Mouse (Mus musculus) forebrain, embryonic 11.5 days (tissue): ENCODE data around the gene Mllt3. TPM values are rescaled to one million over a fixed set of nuclear protein-coding genes. Genes with fewer than 3 reads are reported as not detected.

Source experiments
- ATAC-seq: fragments of 200-750 bp; cut with Nextera tagmentation; replicated peaks from 2 replicates; pipeline ENCODE4 v1.8.0; 2017; ENCODE audit warnings: moderate TSS enrichment; ENCODE audit not compliant: low FRiP score
- DNase-seq: peaks from one replicate; pipeline ENCODE4 v3.0.0-alpha.2; 2017; ENCODE audit warnings: low spot score
- H3K27ac ChIP-seq: fragments of 300-500 bp; sonication (generic); 2 replicates; pipeline ENCODE4 v1.5.1; 2014; ENCODE audit warnings: low read depth, low read length
- H3K27me3 ChIP-seq: fragments of 300-500 bp; sonication (generic); 2 replicates; pipeline ENCODE4 v1.6.1; 2014; ENCODE audit warnings: mild to moderate bottlenecking, low read length, mixed read lengths; ENCODE audit not compliant: control insufficient read depth, insufficient read depth
- H3K36me3 ChIP-seq: fragments of 300-500 bp; sonication (generic); 2 replicates; pipeline ENCODE4 v1.6.1; 2014; ENCODE audit warnings: mild to moderate bottlenecking, low read length, moderate library complexity, mixed read lengths; ENCODE audit not compliant: control insufficient read depth, insufficient read depth
- H3K4me1 ChIP-seq: fragments of 300-500 bp; sonication (generic); replicated peaks from 2 replicates; pipeline ENCODE4 v1.6.1; 2014; ENCODE audit warnings: low read length, mixed read lengths; ENCODE audit not compliant: control insufficient read depth, insufficient read depth
- H3K4me2 ChIP-seq: fragments of 300-500 bp; sonication (generic); 2 replicates; pipeline ENCODE4 v1.6.1; 2014; ENCODE audit warnings: low read depth, mild to moderate bottlenecking, low read length, moderate library complexity, mixed read lengths; ENCODE audit not compliant: severe bottlenecking
- H3K4me3 ChIP-seq: fragments of 300-500 bp; sonication (generic); 2 replicates; pipeline ENCODE4 v1.5.1; 2014; ENCODE audit warnings: low read depth, low read length
- H3K9ac ChIP-seq: fragments of 300-500 bp; sonication (generic); 2 replicates; pipeline ENCODE4 v1.6.1; 2014; ENCODE audit warnings: low read length
- H3K9me3 ChIP-seq: fragments of 300-500 bp; sonication (generic); 2 replicates; pipeline ENCODE4 v1.6.1; 2016; ENCODE audit warnings: low read length, mixed read lengths; ENCODE audit not compliant: control insufficient read depth
- WGBS: fragments of 180-500 bp; shearing (Covaris S2); extraction: QIAGEN DNeasy Blood & Tissue Kit; methylation state at CpG from one replicate; pipeline ENCODE4 v1.1.7; 2014; 5-methylcytosine and 5-hydroxymethylcytosine counted together
- polyA plus RNA-seq: library from polyadenylated mRNA; unstranded; fragments of >200 nt; fragmentation: Nextera tagmentation; extraction: Ambion mirVana; gene quantifications from 2 replicates; pipeline ENCODE4 v1.2.1, GENCODE M21; 2014

The Mllt3 gene
- polyA plus RNA-seq, 1 experiment from 2014 or later, result 70.8 TPM

DNA sequence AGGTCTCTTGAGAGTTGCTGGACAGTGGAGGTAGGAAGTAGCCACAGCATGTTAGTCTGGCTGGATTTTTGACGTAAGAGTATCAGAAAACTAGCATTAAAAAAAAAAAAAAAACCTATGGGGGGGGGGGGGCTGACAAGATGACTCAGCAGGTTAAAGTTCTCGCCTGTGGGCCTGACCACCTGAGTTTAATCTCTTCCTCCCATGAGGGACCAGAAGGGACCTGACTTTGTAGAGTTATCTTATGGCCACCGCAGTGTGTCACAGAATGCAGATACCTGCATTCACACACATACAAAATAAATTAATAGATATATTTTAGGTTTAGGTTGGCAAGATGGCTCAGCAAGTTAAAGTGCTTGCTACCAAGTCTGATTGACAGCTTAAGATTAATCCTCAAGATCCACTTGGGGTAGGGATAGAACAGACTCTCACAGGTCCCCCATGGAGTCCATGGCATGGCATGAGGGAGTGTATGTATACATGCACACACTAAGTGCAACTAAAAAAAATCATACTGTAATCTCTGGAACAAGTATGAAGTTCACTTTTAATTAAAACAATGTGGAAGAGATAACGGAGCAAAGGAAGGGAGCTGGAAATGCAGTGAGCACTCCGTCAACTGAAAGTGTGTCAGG is 203.6 kb downstream of the Mllt3 start:
- DNase-seq (no peak), ATAC-seq (no peak)
- Histone ChIP-seq H3K4me2 (no peak overlapping the region), H3K9me3 (no peaks in the 10 kb centered on the region), H3K27me3 (no peaks in the 10 kb centered on the region), H3K36me3 (no peaks in the 10 kb centered on the region; the same call in 1 of the 2 replicates), H3K27ac (no peak overlapping the region), H3K4me3 (no peak overlapping the region), H3K9ac (no peak overlapping the region), H3K4me1 (peaks cover 2% of the 10 kb centered on the region)
- WGBS, result 93% methylated on average over 5 of the region's 5 CpGs

DNA sequence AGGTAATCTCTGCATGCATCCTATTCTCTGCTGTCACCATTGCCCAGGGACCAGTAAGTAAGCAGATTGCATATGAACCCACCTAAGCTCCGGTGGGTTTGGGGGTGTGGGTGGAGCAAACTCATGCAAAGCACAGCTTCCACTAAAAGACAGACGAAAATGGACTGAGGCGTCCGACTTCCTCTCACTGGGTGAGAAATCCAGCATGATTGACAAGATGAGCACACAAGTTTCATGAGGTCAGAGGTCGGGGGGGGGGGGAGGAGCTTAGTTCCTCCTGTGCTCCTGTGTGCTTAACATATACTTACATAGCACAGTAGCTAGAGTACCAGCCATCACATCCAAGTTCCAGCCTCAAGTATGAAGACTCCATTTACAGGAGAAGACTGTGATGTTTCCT is 206.8 kb downstream of the Mllt3 start:
- no peaks in the 10 kb centered on the region for H3K4me1 ChIP-seq
- DNase-seq (no peak), ATAC-seq (no peak)
- H3K27me3 ChIP-seq, result no peaks in the 10 kb centered on the region
- H3K27ac ChIP-seq, result no peak overlapping the region
- no peak overlapping the region for H3K4me2 ChIP-seq
- H3K9me3 ChIP-seq, result no peaks in the 10 kb centered on the region
- no peaks in the 10 kb centered on the region; the same call in 1 of the 2 replicates for H3K36me3 ChIP-seq
- no peak overlapping the region for H3K4me3 ChIP-seq
- WGBS, result 90% methylated on average over 5 of the region's 5 CpGs
- no peak overlapping the region for H3K9ac ChIP-seq

DNA sequence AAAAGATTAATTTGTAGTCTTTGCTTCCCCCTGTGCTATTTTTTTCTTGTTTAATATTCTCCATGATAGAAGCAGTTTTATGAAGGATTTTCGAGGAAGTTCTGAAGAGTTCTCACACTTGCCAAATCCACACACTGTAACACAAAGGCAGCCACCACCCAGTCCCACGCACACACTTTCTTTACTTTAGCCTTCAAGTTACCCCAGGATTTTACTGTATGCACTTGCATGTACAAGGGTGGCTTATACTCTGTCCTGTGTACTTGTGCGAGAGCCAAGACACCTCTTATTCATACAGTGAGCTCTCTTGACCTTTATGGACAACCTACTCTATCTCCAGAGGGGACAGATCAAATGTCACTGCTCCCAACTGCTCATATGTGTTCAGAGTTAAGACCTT is 209.5 kb downstream of the Mllt3 start:
- Histone ChIP-seq H3K27ac (no peak overlapping the region), H3K36me3 (no peaks in the 10 kb centered on the region), H3K9ac (no peak overlapping the region), H3K9me3 (no peaks in the 10 kb centered on the region), H3K4me1 (no peaks in the 10 kb centered on the region), H3K4me3 (no peak overlapping the region), H3K4me2 (no peak overlapping the region), H3K27me3 (no peaks in the 10 kb centered on the region)
- WGBS, result 92% methylated on average over 3 of the region's 3 CpGs
- ATAC-seq, result no peak
- DNase-seq, result no peak

- DNase-seq, result no peak
- H3K4me2 ChIP-seq, result no peak overlapping the region
- H3K9ac ChIP-seq, result no peak overlapping the region
- no peaks in the 10 kb centered on the region for H3K36me3 ChIP-seq
- ATAC-seq, result no peak
- WGBS, result 91% methylated on average over 6 of the region's 6 CpGs
- no peaks in the 10 kb centered on the region for H3K9me3 ChIP-seq
- H3K27ac ChIP-seq, result no peak overlapping the region
- no peaks in the 10 kb centered on the region for H3K4me1 ChIP-seq
- no peak overlapping the region for H3K4me3 ChIP-seq
- no peaks in the 10 kb centered on the region for H3K27me3 ChIP-seq
Observed at GRCm38 (mm10) chr4:87823191-87823590, 210.0 kb downstream of the Mllt3 start.

- WGBS, result 89% methylated on average over 3 of the region's 3 CpGs
- Histone ChIP-seq H3K4me3 (no peak overlapping the region), H3K9ac (no peak overlapping the region), H3K27ac (no peak overlapping the region), H3K36me3 (no peaks in the 10 kb centered on the region), H3K27me3 (no peaks in the 10 kb centered on the region), H3K4me1 (no peaks in the 10 kb centered on the region), H3K4me2 (no peak overlapping the region), H3K9me3 (no peaks in the 10 kb centered on the region)
- no peak for ATAC-seq
- DNase-seq, result no peak
Observed at GRCm38 (mm10) chr4:87820911-87821310, 212.3 kb downstream of the Mllt3 start.

DNA sequence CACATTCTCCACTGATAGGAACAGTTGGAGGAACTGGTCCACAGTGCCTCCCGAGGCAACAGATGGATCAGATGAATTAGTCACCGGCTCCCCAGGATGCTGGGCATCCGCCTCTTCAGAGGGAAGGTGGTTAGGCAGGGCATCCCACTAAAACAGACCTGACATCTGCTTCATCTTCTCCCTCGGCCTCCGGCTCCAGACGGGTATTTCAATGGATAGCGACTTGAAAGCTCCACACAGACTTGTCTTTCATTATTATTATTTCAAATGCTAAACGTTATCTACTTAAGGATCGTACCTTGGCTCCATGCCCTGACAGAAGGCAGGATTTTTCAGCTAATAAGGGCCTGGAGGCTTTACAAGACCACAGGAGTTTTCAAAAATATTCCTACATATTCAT is 214.0 kb downstream of the Mllt3 start:
- no peak overlapping the region for H3K27ac ChIP-seq
- no peaks in the 10 kb centered on the region for H3K4me1 ChIP-seq
- no peaks in the 10 kb centered on the region for H3K9me3 ChIP-seq
- no peak overlapping the region for H3K4me2 ChIP-seq
- no peaks in the 10 kb centered on the region for H3K27me3 ChIP-seq
- DNase-seq, result no peak
- no peak overlapping the region for H3K4me3 ChIP-seq
- ATAC-seq, result no peak
- no peak overlapping the region for H3K9ac ChIP-seq
- H3K36me3 ChIP-seq, result no peaks in the 10 kb centered on the region
- 73% methylated on average over 9 of the region's 9 CpGs for WGBS

DNA sequence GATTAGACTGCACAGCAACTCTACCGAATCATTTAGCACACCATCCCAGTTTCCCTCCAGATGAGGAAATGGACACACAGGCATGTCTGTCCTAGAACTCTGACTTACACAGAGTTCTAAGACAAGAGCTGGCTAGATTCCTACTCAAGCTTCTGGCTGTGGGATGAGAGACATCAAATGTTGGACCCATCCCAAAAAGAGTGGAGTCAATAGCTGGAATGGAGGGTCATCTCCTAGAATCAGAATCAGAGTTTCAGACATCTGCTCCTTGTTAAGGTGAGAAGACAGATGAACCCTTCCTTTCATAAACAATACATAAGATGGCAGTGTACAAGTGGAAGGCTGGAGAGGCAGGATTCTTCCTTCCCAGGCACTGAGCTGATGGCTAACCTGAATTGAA is 214.9 kb downstream of the Mllt3 start:
- no peaks in the 10 kb centered on the region for H3K4me1 ChIP-seq
- no peak overlapping the region for H3K27ac ChIP-seq
- ATAC-seq (no peak), DNase-seq (no peak)
- 96% methylated on average over 1 of the region's 1 CpGs for WGBS
- H3K4me2 ChIP-seq, result no peak overlapping the region
- no peaks in the 10 kb centered on the region for H3K9me3 ChIP-seq
- H3K36me3 ChIP-seq, result no peaks in the 10 kb centered on the region
- H3K27me3 ChIP-seq, result no peaks in the 10 kb centered on the region
- H3K4me3 ChIP-seq, result no peak overlapping the region
- no peak overlapping the region for H3K9ac ChIP-seq

- Histone ChIP-seq H3K27ac (no peak overlapping the region), H3K9ac (no peak overlapping the region), H3K4me3 (no peak overlapping the region), H3K27me3 (no peaks in the 10 kb centered on the region), H3K36me3 (no peaks in the 10 kb centered on the region), H3K9me3 (no peaks in the 10 kb centered on the region), H3K4me1 (no peaks in the 10 kb centered on the region), H3K4me2 (no peak overlapping the region)
- WGBS, result 89% methylated on average over 7 of the region's 7 CpGs
- DNase-seq (no peak), ATAC-seq (no peak)
Observed at GRCm38 (mm10) chr4:87815465-87816108, 217.6 kb downstream of the Mllt3 start.

DNA sequence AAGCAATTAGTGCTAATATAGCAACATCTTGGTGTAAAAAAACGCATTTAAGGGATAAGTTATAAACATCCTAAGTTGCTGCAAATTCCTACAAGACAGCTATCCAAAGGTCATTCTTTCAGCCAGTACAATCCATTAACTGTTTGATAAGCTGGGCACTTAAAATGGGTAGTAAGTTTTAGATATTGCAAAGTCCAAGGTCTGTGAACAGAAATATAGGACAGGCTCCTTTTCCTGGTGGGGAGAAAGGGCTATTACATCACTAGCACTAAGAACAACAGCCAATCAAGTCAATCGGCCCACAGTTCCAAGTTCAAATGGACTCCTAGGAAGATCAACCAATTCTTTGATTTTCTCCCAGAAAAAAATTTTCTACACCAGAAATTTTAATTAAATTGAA is 221.3 kb downstream of the Mllt3 start:
- WGBS, result 93% methylated on average over 2 of the region's 2 CpGs
- Histone ChIP-seq H3K9me3 (no peaks in the 10 kb centered on the region), H3K4me2 (no peak overlapping the region), H3K9ac (no peak overlapping the region), H3K27ac (no peak overlapping the region), H3K4me3 (no peak overlapping the region), H3K27me3 (no peaks in the 10 kb centered on the region), H3K36me3 (no peaks in the 10 kb centered on the region), H3K4me1 (no peaks in the 10 kb centered on the region)
- ATAC-seq, result no peak
- DNase-seq, result no peak
